In the genomic region with DNA sequence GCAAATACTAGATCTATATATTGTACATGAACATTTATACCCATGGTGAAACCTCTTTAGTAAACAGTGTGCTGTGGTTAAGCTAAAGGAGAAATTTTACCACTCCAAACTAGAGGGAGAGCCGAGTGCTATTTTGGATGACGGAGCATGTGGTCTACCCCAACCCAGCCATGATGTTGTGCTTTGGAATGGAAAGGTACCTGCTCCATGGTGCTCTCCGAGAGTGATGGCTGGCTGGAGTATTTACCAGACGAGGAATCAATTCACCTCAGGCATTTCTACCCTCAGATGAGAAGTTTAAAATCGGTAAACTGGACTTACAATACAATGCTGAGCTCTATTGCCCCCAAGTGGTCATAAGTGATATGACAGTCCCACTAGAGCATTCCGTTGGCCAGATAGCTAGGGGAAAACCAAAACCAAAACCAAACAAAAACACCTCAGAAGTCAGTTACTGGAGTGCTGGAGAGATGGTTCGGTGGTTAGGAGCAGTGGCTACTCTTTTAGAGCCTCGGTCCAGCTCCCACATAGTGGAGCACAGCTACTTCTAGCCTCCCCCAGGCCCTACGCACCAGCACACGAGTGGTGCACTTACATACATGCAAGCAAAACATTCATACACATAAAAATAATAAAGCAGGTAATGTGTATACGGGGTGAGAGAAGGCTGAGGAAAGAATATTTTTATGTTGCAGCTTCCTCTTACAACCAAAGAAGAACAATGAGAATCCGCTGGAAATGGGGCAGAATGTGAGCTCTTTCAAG, we compare ENCODE assay signal across 8 mouse cellular contexts.
DNase-seq lines count a peak whose midpoint lies in the region; ATAC-seq lines count a peak whose summit lies in the region.

No protein-coding gene starts in this region.

- H3K27ac ChIP-seq in midbrain, embryonic 10.5 days (replicated peaks): no peak overlapping the region
- H3K27ac ChIP-seq in midbrain, embryonic 16.5 days (ENCODE audit: low read length): no peak overlapping the region
- H3K27ac ChIP-seq in limb, embryonic 10.5 days: no peak overlapping the region

- H3K4me3 ChIP-seq in midbrain, embryonic 10.5 days: no peak overlapping the region
- H3K4me3 ChIP-seq in midbrain, embryonic 16.5 days (ENCODE audit: low read depth, low read length): no peak overlapping the region
- no peak overlapping the region for H3K4me3 ChIP-seq in limb, embryonic 10.5 days

- H3K9ac ChIP-seq in midbrain, embryonic 16.5 days (ENCODE audit: low read depth, low read length): no peak overlapping the region

- H3K9me3 ChIP-seq in midbrain, embryonic 10.5 days (replicated peaks): no peaks in the 10 kb centered on the region
- H3K9me3 ChIP-seq in midbrain, embryonic 16.5 days (replicated peaks; ENCODE audit: control insufficient read depth, low read length, poor library complexity, severe bottlenecking): no peaks in the 10 kb centered on the region
- no peaks in the 10 kb centered on the region for H3K9me3 ChIP-seq in limb, embryonic 10.5 days (replicated peaks)

- 64% methylated on average over 12 of the region's 12 CpGs for WGBS in midbrain, embryonic 10.5 days
- WGBS in midbrain, embryonic 16.5 days: 57% methylated on average over 12 of the region's 12 CpGs
- 65% methylated on average over 12 of the region's 12 CpGs for WGBS in limb, embryonic 10.5 days

- peaks cover 7% of the 10 kb centered on the region for H3K36me3 ChIP-seq in midbrain, embryonic 10.5 days
- no peaks in the 10 kb centered on the region; the same call in 1 of the 2 replicates for H3K36me3 ChIP-seq in midbrain, embryonic 16.5 days (ENCODE audit: control insufficient read depth, insufficient read depth, low read length)
- no peaks in the 10 kb centered on the region for H3K36me3 ChIP-seq in limb, embryonic 10.5 days

- no peaks in the 10 kb centered on the region for H3K27me3 ChIP-seq in midbrain, embryonic 10.5 days (ENCODE audit: low read depth, poor library complexity, severe bottlenecking)
- no peaks in the 10 kb centered on the region for H3K27me3 ChIP-seq in midbrain, embryonic 16.5 days (ENCODE audit: control insufficient read depth, insufficient read depth, low read depth, low read length)
- no peaks in the 10 kb centered on the region for H3K27me3 ChIP-seq in limb, embryonic 10.5 days (ENCODE audit: low read depth, poor library complexity, severe bottlenecking)

- H3K4me1 ChIP-seq in midbrain, embryonic 10.5 days: peaks cover 10% of the 10 kb centered on the region
- H3K4me1 ChIP-seq in midbrain, embryonic 16.5 days (ENCODE audit: control insufficient read depth, insufficient read depth, low read length): peaks cover 5% of the 10 kb centered on the region
- H3K4me1 ChIP-seq in limb, embryonic 10.5 days: no peaks in the 10 kb centered on the region

- H3K4me2 ChIP-seq in midbrain, embryonic 16.5 days (ENCODE audit: low read length): no peak overlapping the region

- ATAC-seq in midbrain, embryonic 16.5 days: no peak

- DNase-seq in midbrain, embryonic 10.5 days (ENCODE audit: low spot score): peak; percentile 24
- peak; percentile 66 for DNase-seq in adrenal gland, adult 2 months
- DNase-seq in embryo, embryonic 11 days: peak; percentile 64
- DNase-seq in hindlimb bud, embryonic 11.5 days (ENCODE audit: extremely low spot score, low read depth, low spot score): peak; percentile 56
- peak; percentile 36 for DNase-seq in limb, embryonic 10.5 days (ENCODE audit: low spot score)
- DNase-seq in natural killer cell, adult 2 months (ENCODE audit: low spot score in 2 of 2): peak; percentile 40 to 41
- DNase-seq in thymus, postnatal 25 days: peak; percentile 38
